Mouse (Mus musculus): ENCODE measurements around the gene Tmem163. TPM values are rescaled to one million over a fixed set of nuclear protein-coding genes. Genes with fewer than 3 reads are reported as not detected.

Gene Tmem163
- polyA plus RNA-seq, 1 experiment: 0.25 TPM

GRCm38 (mm10) chr1:127453397-127453796 lies 226.0 kb downstream of the Tmem163 start:
- 97% methylated on average over 6 of the region's 6 CpGs for WGBS
- no peak for DNase-seq (ENCODE audit: low read depth, low spot score)

DNA sequence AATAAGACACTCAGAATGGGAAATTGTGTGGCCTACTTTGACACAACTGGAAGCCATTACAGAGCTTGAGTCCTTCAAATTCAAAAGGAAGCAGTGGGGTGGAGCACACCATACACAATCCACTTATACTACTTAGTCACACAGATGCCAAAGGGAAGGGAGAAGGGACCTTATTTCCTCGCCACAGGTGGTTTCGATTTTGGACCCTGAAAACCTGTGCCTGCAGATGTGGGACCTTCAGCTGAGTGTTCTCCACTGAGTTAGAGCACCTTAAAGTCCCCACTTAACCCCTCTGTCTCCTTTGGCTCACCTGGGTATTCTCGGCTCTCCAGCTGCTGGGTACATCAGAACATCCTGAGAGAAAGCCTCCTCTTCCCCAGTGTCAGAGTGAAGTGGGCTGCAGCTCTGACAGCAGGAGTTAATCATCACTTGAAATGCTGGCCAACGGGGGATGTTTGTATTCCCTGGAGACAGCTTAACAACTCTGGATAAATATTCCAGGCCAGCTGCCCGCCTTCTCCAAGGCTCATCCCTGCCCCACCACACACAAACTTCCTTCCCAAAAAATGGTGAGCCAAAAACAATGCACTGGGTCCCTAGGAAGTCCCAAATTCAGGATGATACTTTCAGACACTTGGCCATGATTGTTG lies 234.4 kb downstream of the Tmem163 start:
- no peak for DNase-seq (ENCODE audit: low read depth, low spot score)
- 64% methylated on average over 5 of the region's 5 CpGs for WGBS

GRCm38 (mm10) chr1:127442880-127443877 lies 236.2 kb downstream of the Tmem163 start:
- DNase-seq (ENCODE audit: low read depth, low spot score): no peak
- WGBS: 71% methylated on average over 14 of the region's 14 CpGs

- no peak for DNase-seq (ENCODE audit: low read depth, low spot score)
- WGBS: 67% methylated on average over 3 of the region's 3 CpGs
These were observed 237.6 kb downstream of the Tmem163 start for GRCm38 (mm10) chr1:127441736-127442135.

DNA sequence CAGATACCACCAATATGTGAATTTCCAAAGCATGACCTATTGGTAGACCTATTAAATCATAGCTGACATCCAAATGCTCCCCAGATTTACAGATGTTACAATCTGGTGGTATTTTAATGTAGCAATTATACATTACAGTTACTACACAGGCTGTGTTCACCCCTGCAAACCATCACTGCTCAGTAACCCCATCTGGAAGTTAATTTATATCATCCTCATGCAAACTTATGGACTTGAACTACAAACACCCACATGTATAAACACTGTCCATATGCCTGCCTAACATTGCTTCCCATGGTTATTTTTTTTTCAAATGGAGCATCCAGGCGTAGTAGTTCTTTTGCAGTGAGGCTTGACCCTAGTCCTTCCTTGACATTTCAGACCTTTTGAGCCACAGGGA lies 238.3 kb downstream of the Tmem163 start:
- 98% methylated on average over 1 of the region's 1 CpGs for WGBS

GRCm38 (mm10) chr1:127439452-127439891 lies 239.9 kb downstream of the Tmem163 start:
- DNase-seq (ENCODE audit: low read depth, low spot score): no peak
- WGBS: 84% methylated on average over 9 of the region's 9 CpGs

More for the DNA sequence above, 238.3 kb downstream of the Tmem163 start:
- no peak for DNase-seq (ENCODE audit: low read depth, low spot score)

DNA sequence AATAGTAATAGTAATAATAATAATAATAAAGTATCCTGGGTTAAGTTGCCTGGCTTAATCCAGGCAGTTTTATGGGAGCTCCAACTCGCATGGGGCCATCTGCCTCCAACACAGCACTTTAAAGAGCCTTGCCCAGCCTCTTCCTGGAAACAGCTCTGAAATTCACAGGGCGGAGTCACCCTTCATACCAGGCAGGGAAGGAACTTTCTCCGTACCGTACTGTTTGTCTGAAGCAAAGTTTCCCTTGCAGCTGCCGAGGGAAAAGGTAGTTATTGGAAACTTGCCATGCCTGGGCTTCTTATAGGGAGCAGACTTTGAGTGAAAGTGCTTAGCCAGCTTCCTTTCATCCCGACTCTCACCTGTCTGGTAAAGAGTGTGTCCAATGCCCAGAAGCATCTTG lies 242.3 kb downstream of the Tmem163 start:
- peak; percentile 58 for DNase-seq (ENCODE audit: low read depth, low spot score)
- WGBS: 22% methylated on average over 6 of the region's 6 CpGs

Other genes with a start within 250 kb of the Tmem163 start
- not detected in 2 replicates for gene Acmsd, start 49.9 kb upstream of the Tmem163 start, polyA plus RNA-seq (2012; rRNA removed)
- gene Ccnt2, start 94.6 kb upstream of the Tmem163 start, polyA plus RNA-seq (2012; rRNA removed): 8.4 and 21.3 TPM in 2 replicates
- 0.06 and 0.08 TPM in 2 replicates for gene Map3k19, start 175.5 kb upstream of the Tmem163 start, polyA plus RNA-seq (2012; rRNA removed)
- gene Rab3gap1, start 189.2 kb upstream of the Tmem163 start, polyA plus RNA-seq (2012; rRNA removed): 14.6 and 15.9 TPM in 2 replicates